Mouse (Mus musculus): ENCODE data around the gene Gm21170. TPM values are rescaled to one million over a fixed set of nuclear protein-coding genes. Genes with fewer than 3 reads are reported as not detected.
"Not testable (repeated sequence)": the region's sequence is repeated elsewhere in the genome, so short reads cannot be mapped to it uniquely, and the experiment has no call there.

Gm21170 gene
- total RNA-seq (2021): not detected
- long read RNA-seq, experiment 1: 0 reads
- long read RNA-seq, experiment 2: 0 reads

DNA sequence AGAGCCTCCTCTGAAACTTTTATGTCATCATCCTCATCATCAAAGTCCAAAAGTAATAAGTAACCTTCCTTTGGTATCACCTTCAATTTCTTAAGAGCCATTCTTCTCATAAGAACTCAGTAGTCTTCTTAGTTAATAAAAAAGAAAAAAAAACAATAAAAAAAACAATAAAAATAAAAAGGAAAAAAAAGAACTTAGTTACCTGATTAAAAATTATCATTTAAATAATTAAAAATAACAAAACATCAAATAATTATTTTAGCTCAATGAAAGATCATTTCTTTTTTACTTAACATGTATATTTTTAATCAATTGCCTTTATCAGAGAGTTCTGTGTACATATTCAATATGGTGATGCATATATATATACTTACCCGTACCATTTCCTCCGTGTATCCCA, at the start of gene Gm21170:
Gene Gm21170, minus strand, starts transcription at position 101 of the 400 bp plus-strand sequence.
- intact Hi-C loops (cut with DNase I); H3K4me3 ChIP-seq; DNase-seq; H3K27ac ChIP-seq: not testable (repeated sequence)

Other genes starting within 250 kb of the Gm21170 start
- gene Gm21256, start 240.1 kb downstream of the Gm21170 start, total RNA-seq (2021): not detected